Mouse (Mus musculus) C2C12 (cell line): ENCODE data around the gene Ltbp3. TPM values are rescaled to one million over a fixed set of nuclear protein-coding genes. Genes with fewer than 3 reads are reported as not detected.

Experiments
- H3K27me3 ChIP-seq: one replicate; pipeline ENCODE4 v1.6.1; 2011; ENCODE audit not compliant: control insufficient read depth, insufficient read depth, insufficient read length
- H3K36me3 ChIP-seq: one replicate; pipeline ENCODE4 v1.6.1; 2011; ENCODE audit not compliant: control insufficient read depth, insufficient read depth
- H3K4me3 ChIP-seq: one replicate; pipeline ENCODE4 v1.5.1; 2011; ENCODE audit warnings: mild to moderate bottlenecking, control low read depth; ENCODE audit not compliant: poor library complexity, insufficient read depth, severe bottlenecking
- H3K79me2 ChIP-seq: one replicate; pipeline ENCODE4 v1.6.1; 2011; ENCODE audit not compliant: control insufficient read depth, insufficient read depth
- H3K79me3 ChIP-seq: one replicate; pipeline ENCODE4 v1.6.1; 2011; ENCODE audit warnings: low read depth, control low read depth
- H3ac ChIP-seq: one replicate; pipeline ENCODE3; 2011; ENCODE audit warnings: low read depth; ENCODE audit not compliant: control insufficient read depth, insufficient read length
- CEBPB ChIP-seq: IDR thresholded peaks from one replicate; pipeline ENCODE4 v1.6.1; 2011; ENCODE audit warnings: low read depth, mild to moderate bottlenecking, control low read depth, moderate library complexity
- CTCF ChIP-seq: IDR thresholded peaks from one replicate; pipeline ENCODE4 v1.5.1; 2011; ENCODE audit not compliant: control insufficient read depth, insufficient read depth, insufficient read length
- FOSL1 ChIP-seq: IDR thresholded peaks from one replicate; pipeline ENCODE4 v1.8.0; 2011; ENCODE audit warnings: mild to moderate bottlenecking, low read length; ENCODE audit not compliant: poor library complexity, insufficient read depth, severe bottlenecking
- MAX ChIP-seq: IDR thresholded peaks from one replicate; pipeline ENCODE4 v1.6.1; 2011; ENCODE audit warnings: mild to moderate bottlenecking, control low read depth
- MYOD1 ChIP-seq: IDR thresholded peaks from one replicate; pipeline ENCODE4 v1.6.1; 2011; ENCODE audit warnings: low read depth; ENCODE audit not compliant: control insufficient read depth, insufficient read length
- MYOG ChIP-seq: IDR thresholded peaks from one replicate; pipeline ENCODE4 v1.6.1; 2011; ENCODE audit not compliant: control insufficient read depth, insufficient read length; ENCODE audit errors: extremely low read depth
- USF1 ChIP-seq: IDR thresholded peaks from one replicate; pipeline ENCODE4 v1.6.1; 2011; ENCODE audit warnings: low read depth, mild to moderate bottlenecking, control low read depth, moderate library complexity
- polyA plus RNA-seq: library from polyadenylated mRNA; unstranded; fragments of >200 nt; fragmentation: generic; extraction: Trizol; gene quantifications from one replicate; pipeline ENCODE4 v1.2.1, GENCODE M21; 2012; ENCODE audit warnings: missing spikeins

Gene Ltbp3
- polyA plus RNA-seq, 1 experiment = 128 TPM

DNA sequence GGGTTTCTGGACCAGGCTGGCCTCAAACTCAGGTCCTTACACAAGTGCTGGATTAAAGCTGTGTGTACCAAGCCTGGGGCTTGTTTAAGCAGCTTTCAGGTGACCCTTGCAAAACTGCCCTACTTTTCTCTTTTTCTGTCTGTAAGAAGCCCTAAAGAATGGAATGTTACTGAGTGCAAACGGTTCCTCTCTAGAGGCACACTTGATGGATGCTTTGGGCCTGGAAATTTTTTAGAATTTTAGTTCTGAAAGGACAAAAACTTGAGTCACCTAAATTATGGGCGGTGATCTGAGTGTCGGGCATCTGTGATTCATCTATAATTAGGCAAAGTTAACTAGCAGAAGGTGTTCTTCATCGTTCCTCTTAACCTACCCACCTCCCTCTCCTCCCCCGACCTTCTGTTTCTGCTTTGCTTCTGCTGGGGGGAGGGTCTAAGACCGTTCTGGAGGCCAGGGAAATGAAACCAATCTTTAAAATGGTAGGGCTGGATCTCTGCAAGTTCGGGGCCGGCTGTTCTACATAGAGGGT, 63.7 kb downstream of the Ltbp3 start:
- Histone ChIP-seq H3K79me2 (peaks cover 43% of the 10 kb centered on the region), H3K4me3 (no peak overlapping the region), H3K79me3 (peaks cover 29% of the 10 kb centered on the region), H3K36me3 (peaks cover 20% of the 10 kb centered on the region), H3K27me3 (no peaks in the 10 kb centered on the region), H3ac (peak overlapping the region; percentile 5)
- no peak for TF ChIP-seq CTCF
- TF ChIP-seq FOSL1 = no peak
- no peak for TF ChIP-seq MYOD1
- TF ChIP-seq CEBPB = no peak
- TF ChIP-seq MAX = no peak
- TF ChIP-seq MYOG = no peak
- no peak for TF ChIP-seq USF1

DNA sequence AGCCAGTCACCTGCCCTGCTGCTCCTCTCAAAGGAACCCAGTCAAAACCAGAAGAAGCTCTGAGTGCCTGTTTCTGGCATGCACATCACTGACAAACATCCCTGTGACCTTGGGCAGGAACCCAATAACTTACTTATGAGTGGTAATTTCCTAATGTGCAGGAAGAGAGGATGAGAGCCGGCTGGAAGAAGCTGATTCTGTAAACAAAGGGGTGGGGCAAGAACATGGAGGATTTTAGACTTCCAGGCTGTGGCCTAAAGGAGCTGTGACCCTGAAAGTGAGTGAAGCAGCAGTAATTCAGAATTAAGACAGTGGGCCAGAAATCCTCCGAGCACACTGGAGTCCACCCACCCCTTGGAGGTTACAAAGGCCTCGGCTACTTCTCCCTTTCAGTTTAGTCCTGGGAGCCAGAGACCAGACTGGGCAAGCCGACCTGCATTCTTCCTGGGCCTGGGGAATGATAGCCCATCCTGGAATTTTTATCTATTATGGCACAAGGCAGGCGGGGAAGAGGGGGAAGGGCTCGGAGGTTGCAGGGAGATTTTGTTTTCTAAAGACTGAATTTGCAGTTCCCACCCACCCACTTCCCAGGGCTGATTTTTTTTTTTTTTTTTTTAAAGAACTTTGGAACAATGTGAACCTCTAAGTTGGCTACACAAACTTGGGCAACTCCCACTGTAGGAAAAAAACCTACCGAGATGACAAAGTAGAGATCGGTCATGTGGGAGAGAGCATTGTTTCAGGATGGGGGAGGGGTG, 65.5 kb downstream of the Ltbp3 start:
- peaks cover 32% of the 10 kb centered on the region for H3K79me2 ChIP-seq
- no peak overlapping the region for H3K4me3 ChIP-seq
- TF ChIP-seq MYOD1 (no peak), FOSL1 (no peak), USF1 (no peak), CTCF (no peak), MAX (no peak), CEBPB (no peak), MYOG (no peak)
- H3K79me3 ChIP-seq = peaks cover 11% of the 10 kb centered on the region
- H3K27me3 ChIP-seq = no peaks in the 10 kb centered on the region
- no peak overlapping the region for H3ac ChIP-seq
- H3K36me3 ChIP-seq = peaks cover 2% of the 10 kb centered on the region

GRCm38 (mm10) chr19:5806809-5807205, 66.1 kb downstream of the Ltbp3 start:
- Histone ChIP-seq H3K27me3 (no peaks in the 10 kb centered on the region), H3K79me3 (peaks cover 5% of the 10 kb centered on the region), H3ac (no peak overlapping the region), H3K4me3 (no peak overlapping the region), H3K79me2 (peaks cover 29% of the 10 kb centered on the region), H3K36me3 (no peaks in the 10 kb centered on the region)
- TF ChIP-seq CTCF (no peak), CEBPB (no peak), USF1 (no peak), MAX (no peak), FOSL1 (no peak), MYOD1 (no peak), MYOG (no peak)

DNA sequence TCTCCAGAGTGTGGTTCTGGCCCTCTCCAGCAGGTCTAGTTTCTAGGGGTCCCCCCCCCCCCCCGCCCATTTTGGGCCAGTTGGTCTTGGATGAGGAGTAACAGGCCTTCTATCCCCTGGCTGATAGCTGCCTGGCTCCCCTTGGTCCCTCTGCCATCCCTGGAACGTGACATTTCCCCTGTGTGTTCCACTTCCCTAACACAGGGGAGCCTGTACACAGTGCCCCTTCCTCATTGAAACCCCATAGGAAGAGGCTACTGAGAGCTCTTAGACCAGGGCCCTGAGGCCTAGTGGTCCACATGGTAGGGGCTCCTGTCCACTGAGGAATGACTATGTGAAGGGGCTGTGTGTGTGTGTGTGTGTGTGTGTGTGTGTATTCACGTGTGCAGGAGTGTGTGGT, 67.0 kb downstream of the Ltbp3 start:
- H3K27me3 ChIP-seq = no peaks in the 10 kb centered on the region
- no peaks in the 10 kb centered on the region for H3K79me3 ChIP-seq
- H3ac ChIP-seq = no peak overlapping the region
- no peaks in the 10 kb centered on the region for H3K36me3 ChIP-seq
- H3K79me2 ChIP-seq = peaks cover 23% of the 10 kb centered on the region
- TF ChIP-seq CTCF (no peak), MYOD1 (no peak), MAX (no peak), CEBPB (no peak), USF1 (no peak), MYOG (no peak), FOSL1 (no peak)
- H3K4me3 ChIP-seq = no peak overlapping the region

Other genes with a start within 250 kb of the Ltbp3 start
- gene 1700020D05Rik, start 237.1 kb upstream of the Ltbp3 start, polyA plus RNA-seq = 0.15 TPM
- 1.1 TPM for gene Snx32, start 230.4 kb upstream of the Ltbp3 start, polyA plus RNA-seq
- gene Ovol1, start 180.3 kb upstream of the Ltbp3 start, polyA plus RNA-seq = not detected
- 3.9 TPM for gene Ap5b1, start 172.9 kb upstream of the Ltbp3 start, polyA plus RNA-seq
- 77.8 TPM for gene Rnaseh2c, start 139.0 kb upstream of the Ltbp3 start, polyA plus RNA-seq
- 48.4 TPM for gene Kat5, start 130.7 kb upstream of the Ltbp3 start, polyA plus RNA-seq
- gene Rela, start 103.4 kb upstream of the Ltbp3 start, polyA plus RNA-seq = 56.5 TPM
- 22.9 TPM for gene Sipa1, start 77.2 kb upstream of the Ltbp3 start, polyA plus RNA-seq
- gene Map3k11, start 52.2 kb upstream of the Ltbp3 start, polyA plus RNA-seq = 24.2 TPM
- 28.0 TPM for gene Pcnx3, start 52.0 kb upstream of the Ltbp3 start, polyA plus RNA-seq
- gene Kcnk7, start 36.5 kb upstream of the Ltbp3 start, polyA plus RNA-seq = 0.19 TPM
- gene Ehbp1l1, start 14.6 kb upstream of the Ltbp3 start, polyA plus RNA-seq = 62.1 TPM
- gene Fam89b, start 11.3 kb upstream of the Ltbp3 start, polyA plus RNA-seq = 129 TPM
- 69.6 TPM for gene Scyl1, start 30.5 kb downstream of the Ltbp3 start, polyA plus RNA-seq
- gene Frmd8, start 134.4 kb downstream of the Ltbp3 start, polyA plus RNA-seq = 44.1 TPM
- 5.5 TPM for gene Slc25a45, start 136.9 kb downstream of the Ltbp3 start, polyA plus RNA-seq
- gene Tigd3, start 153.2 kb downstream of the Ltbp3 start, polyA plus RNA-seq = 1.0 TPM
- 69.3 TPM for gene Dpf2, start 172.1 kb downstream of the Ltbp3 start, polyA plus RNA-seq
- gene Cdc42ep2, start 183.9 kb downstream of the Ltbp3 start, polyA plus RNA-seq = 3.6 TPM
- gene Pola2, start 223.3 kb downstream of the Ltbp3 start, polyA plus RNA-seq = 45.1 TPM
- gene Slc22a20, start 245.2 kb downstream of the Ltbp3 start, polyA plus RNA-seq = not detected